Mouse (Mus musculus) hindbrain, embryonic 16.5 days (tissue): ENCODE measurements around the gene Tbxa2r. TPM values are rescaled to one million over a fixed set of nuclear protein-coding genes. Genes with fewer than 3 reads are reported as not detected.

ENCODE experiments used
- ATAC-seq: fragments of 200-750 bp; cut with Nextera tagmentation; 2 replicates; pipeline ENCODE4 v1.8.0; 2017; ENCODE audit warnings: moderate TSS enrichment, moderate library complexity
- H3K27ac ChIP-seq: fragments of 300-500 bp; sonication (generic); 2 replicates; pipeline ENCODE4 v1.5.1; 2014; ENCODE audit warnings: low read depth, mild to moderate bottlenecking, control low read depth, low read length, moderate library complexity
- H3K27me3 ChIP-seq: fragments of 300-500 bp; sonication (generic); replicated peaks from 2 replicates; pipeline ENCODE4 v1.6.1; 2014; ENCODE audit warnings: low read length; ENCODE audit not compliant: control insufficient read depth, insufficient read depth
- H3K36me3 ChIP-seq: fragments of 300-500 bp; sonication (generic); 2 replicates; pipeline ENCODE4 v1.6.1; 2014; ENCODE audit warnings: mild to moderate bottlenecking, low read length, moderate library complexity, mixed read lengths; ENCODE audit not compliant: control insufficient read depth, insufficient read depth
- H3K4me1 ChIP-seq: fragments of 300-500 bp; sonication (generic); 2 replicates; pipeline ENCODE4 v1.6.1; 2014; ENCODE audit warnings: low read depth, low read length; ENCODE audit not compliant: control insufficient read depth, insufficient read depth
- H3K4me2 ChIP-seq: fragments of 300-500 bp; sonication (generic); 2 replicates; pipeline ENCODE4 v1.6.1; 2014; ENCODE audit warnings: mild to moderate bottlenecking, low read length, control low read depth, moderate library complexity
- H3K4me3 ChIP-seq: fragments of 300-500 bp; sonication (generic); 2 replicates; pipeline ENCODE4 v1.5.1; 2014; ENCODE audit warnings: mild to moderate bottlenecking, low read length, control low read depth, moderate library complexity
- H3K9ac ChIP-seq: fragments of 300-500 bp; sonication (generic); 2 replicates; pipeline ENCODE4 v1.6.1; 2014; ENCODE audit warnings: low read depth, mild to moderate bottlenecking, control low read depth, low read length, moderate library complexity
- H3K9me3 ChIP-seq: fragments of 300-500 bp; sonication (generic); 2 replicates; pipeline ENCODE4 v1.6.1; 2014; ENCODE audit warnings: mild to moderate bottlenecking, low read length, moderate library complexity; ENCODE audit not compliant: control insufficient read depth
- WGBS: fragments of 180-500 bp; shearing (Covaris S2); extraction: QIAGEN DNeasy Blood & Tissue Kit; methylation state at CpG from one replicate; pipeline ENCODE4 v1.1.7; 2014; 5-methylcytosine and 5-hydroxymethylcytosine counted together
- polyA plus RNA-seq: library from polyadenylated mRNA; unstranded; fragments of >200 nt; fragmentation: Nextera tagmentation; extraction: Ambion mirVana; gene quantifications from 2 replicates; pipeline ENCODE4 v1.2.1, GENCODE M21; 2015

Gene Tbxa2r
- polyA plus RNA-seq, 1 experiment from 2014 or later = 5.4 TPM

DNA sequence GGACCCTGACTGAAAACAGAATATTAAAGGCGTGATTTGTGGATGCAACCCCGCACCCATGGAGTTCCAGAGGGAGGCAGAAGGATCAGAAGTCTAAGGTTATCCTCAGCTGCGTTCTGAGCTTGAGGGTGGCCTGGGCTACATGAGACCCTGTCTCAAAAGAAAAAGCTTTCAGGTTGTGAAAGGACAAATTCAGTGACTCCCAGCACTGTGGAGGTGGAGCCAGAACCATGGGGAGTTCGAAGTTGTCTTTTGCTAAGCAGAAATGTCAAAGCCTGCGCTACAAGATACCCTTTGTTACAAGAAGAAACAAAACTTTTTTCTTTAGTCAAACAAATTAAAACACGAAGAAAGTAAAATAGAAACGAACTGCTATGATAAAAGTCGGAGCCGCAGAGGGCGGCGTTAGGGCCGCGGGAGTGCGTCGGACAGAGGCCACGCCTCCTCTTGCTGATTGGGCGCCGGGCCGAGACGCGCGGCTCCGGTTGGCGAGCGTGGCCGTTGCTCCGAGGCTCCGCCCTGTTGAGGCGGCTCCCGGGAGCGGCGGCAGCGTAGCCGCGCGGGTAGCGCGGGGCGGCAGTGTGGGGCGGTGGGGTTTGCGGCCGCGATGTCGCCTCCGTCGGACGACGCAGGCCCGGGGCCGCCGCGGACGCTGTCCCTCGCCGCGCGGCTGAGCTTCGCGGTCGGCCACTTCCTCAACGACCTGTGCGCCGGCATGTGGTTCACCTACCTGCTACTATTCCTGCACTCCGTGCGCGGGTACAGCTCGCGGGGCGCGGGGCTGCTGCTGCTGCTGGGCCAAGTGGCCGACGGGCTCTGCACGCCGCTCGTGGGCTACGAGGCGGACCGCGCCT is 28.7 kb downstream of the Tbxa2r start, which contains the start of gene Mfsd12:
TSS of gene Mfsd12 (plus strand) at position 501 of the 854 bp plus-strand sequence.
- no peaks in the 10 kb centered on the region for H3K9me3 ChIP-seq
- H3K4me2 ChIP-seq = peak within 1 kb of the TSS; percentile 94
- H3K9ac ChIP-seq = peak within 1 kb of the TSS; percentile 82
- peaks cover 3% of the 10 kb centered on the region; the same call in 1 of the 2 replicates for H3K36me3 ChIP-seq
- H3K4me3 ChIP-seq = peak within 1 kb of the TSS; percentile 87
- WGBS = 2% methylated on average over 79 of the region's 79 CpGs
- H3K27ac ChIP-seq = 0 out of 2 replicates have a peak within 1 kb of the TSS, but pooled peaks have one; percentile 34
- 0 out of 2 replicates have a peak, but pooled peaks cover 2% of the 10 kb centered on the region for H3K27me3 ChIP-seq
- peak; percentile 96 for ATAC-seq
- H3K4me1 ChIP-seq = peaks cover 17% of the 10 kb centered on the region

DNA sequence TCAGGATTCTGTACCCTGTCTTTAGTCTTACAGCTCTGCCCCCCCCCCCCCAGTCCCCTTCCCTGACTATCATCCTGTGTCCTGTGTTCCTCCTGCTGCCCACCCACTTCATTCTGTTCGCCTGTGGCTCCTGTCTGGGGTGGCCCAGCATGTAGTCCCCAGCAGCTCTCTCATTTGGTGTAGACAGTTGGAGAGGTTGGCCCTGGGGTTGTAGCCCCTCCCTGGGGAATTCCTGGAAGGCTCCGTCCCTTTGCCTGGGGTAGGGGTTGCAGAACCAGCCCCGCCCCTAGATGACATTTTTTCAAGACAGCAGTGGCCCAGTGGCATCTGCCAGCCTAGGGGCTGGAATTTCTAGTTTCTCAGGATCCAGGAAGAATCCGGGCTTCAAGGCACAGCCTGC is 29.7 kb downstream of the Tbxa2r start:
- WGBS = 31% methylated on average over 4 of the region's 4 CpGs
- H3K4me3 ChIP-seq = peak overlapping the region; percentile 87
- H3K4me1 ChIP-seq = peaks cover 17% of the 10 kb centered on the region
- peak overlapping the region; percentile 82 for H3K9ac ChIP-seq
- H3K27ac ChIP-seq = no peak overlapping the region
- peak overlapping the region; percentile 94 for H3K4me2 ChIP-seq
- no peak for ATAC-seq
- no peaks in the 10 kb centered on the region for H3K9me3 ChIP-seq
- peaks cover 3% of the 10 kb centered on the region; the same call in 1 of the 2 replicates for H3K36me3 ChIP-seq
- H3K27me3 ChIP-seq = 0 out of 2 replicates have a peak, but pooled peaks cover 5% of the 10 kb centered on the region

DNA sequence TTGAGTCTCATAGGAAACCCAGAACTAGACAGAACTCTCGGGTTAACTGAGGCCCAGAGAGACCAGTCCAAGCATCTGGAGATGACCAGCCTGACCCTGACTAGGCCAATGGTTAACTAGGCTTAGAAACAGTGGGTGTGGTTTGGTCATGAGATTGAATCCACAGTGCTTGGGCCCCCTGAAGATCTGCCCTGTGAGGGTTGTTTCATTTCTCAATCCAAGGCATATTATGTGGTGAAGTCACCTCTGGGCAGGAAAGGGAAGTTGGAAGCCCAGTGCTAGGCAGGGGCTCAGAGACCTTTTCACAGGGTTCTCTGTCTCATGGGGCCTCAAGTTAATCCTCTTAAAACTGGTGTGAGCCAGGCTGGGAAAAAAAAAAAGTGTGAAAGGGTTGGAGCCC is 30.3 kb downstream of the Tbxa2r start:
- no peak overlapping the region for H3K27ac ChIP-seq
- H3K9ac ChIP-seq = peak overlapping the region; percentile 82
- peaks cover 10% of the 10 kb centered on the region for H3K27me3 ChIP-seq
- H3K36me3 ChIP-seq = peaks cover 3% of the 10 kb centered on the region; the same call in 1 of the 2 replicates
- peaks cover 20% of the 10 kb centered on the region for H3K4me1 ChIP-seq
- no peak for ATAC-seq
- H3K4me2 ChIP-seq = peak overlapping the region; percentile 94
- H3K9me3 ChIP-seq = no peaks in the 10 kb centered on the region
- 86% methylated on average over 1 of the region's 1 CpGs for WGBS
- peak overlapping the region; percentile 87; the same call in 1 of the 2 replicates for H3K4me3 ChIP-seq

DNA sequence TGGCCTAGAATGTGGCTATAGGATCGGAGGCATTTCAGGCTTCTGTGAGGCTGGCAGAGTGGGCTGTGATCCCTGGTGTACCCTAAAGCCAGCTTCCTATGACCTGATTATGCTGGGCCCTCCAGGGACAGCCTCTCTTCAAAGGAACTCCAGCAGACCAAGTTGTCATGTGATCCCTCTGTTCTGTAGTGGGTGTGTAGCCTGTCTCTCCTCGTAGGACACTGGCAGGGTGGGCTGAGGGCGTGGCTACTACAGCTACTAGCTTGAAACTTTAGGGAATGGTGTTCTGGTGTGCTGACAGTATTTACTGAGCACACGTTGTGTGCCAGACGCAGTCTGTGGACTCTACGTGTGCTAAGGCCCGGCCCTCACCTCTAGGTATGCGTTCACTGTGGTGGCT is 32.2 kb downstream of the Tbxa2r start:
- H3K36me3 ChIP-seq = peaks cover 3% of the 10 kb centered on the region; the same call in 1 of the 2 replicates
- H3K27ac ChIP-seq = no peak overlapping the region
- H3K27me3 ChIP-seq = peaks cover 10% of the 10 kb centered on the region
- no peak overlapping the region for H3K9ac ChIP-seq
- ATAC-seq = no peak
- no peak overlapping the region for H3K4me2 ChIP-seq
- H3K9me3 ChIP-seq = no peaks in the 10 kb centered on the region
- WGBS = 75% methylated on average over 8 of the region's 8 CpGs
- no peak overlapping the region for H3K4me3 ChIP-seq
- H3K4me1 ChIP-seq = peaks cover 26% of the 10 kb centered on the region

DNA sequence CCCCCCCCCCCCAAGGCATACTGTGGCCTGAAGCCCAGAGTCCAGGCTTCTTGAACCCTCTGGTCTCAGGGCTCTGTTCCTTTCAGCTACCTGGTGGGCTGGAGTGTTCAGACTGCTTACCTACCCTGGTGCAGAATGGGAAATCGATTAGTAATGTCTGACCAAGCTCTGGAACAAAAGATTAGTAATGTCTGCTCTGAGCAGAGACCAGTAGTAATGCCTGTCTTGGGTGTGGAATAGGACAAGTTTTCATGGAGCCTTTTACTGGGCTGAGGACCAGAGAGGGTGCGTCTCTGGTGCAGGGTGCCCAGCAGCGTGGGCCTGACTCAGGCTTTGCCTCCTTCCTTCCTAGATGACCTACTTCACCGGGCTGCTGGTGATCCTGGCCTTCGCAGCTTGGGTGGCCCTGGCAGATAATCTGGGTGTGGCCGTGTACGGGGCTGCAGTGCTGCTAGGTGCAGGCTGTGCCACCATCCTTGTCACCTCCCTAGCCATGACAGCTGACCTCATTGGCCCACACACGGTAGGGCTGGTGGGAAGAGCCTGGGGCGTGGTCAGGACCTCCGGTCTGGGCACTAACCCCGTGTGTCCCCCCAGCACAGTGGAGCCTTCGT is 33.9 kb downstream of the Tbxa2r start:
- 83% methylated on average over 12 of the region's 12 CpGs for WGBS
- Histone ChIP-seq H3K4me1 (peaks cover 22% of the 10 kb centered on the region), H3K4me2 (no peak overlapping the region), H3K9me3 (no peaks in the 10 kb centered on the region), H3K27me3 (peaks cover 10% of the 10 kb centered on the region), H3K9ac (no peak overlapping the region), H3K4me3 (no peak overlapping the region), H3K36me3 (peaks cover 13% of the 10 kb centered on the region), H3K27ac (no peak overlapping the region)
- no peak for ATAC-seq

DNA sequence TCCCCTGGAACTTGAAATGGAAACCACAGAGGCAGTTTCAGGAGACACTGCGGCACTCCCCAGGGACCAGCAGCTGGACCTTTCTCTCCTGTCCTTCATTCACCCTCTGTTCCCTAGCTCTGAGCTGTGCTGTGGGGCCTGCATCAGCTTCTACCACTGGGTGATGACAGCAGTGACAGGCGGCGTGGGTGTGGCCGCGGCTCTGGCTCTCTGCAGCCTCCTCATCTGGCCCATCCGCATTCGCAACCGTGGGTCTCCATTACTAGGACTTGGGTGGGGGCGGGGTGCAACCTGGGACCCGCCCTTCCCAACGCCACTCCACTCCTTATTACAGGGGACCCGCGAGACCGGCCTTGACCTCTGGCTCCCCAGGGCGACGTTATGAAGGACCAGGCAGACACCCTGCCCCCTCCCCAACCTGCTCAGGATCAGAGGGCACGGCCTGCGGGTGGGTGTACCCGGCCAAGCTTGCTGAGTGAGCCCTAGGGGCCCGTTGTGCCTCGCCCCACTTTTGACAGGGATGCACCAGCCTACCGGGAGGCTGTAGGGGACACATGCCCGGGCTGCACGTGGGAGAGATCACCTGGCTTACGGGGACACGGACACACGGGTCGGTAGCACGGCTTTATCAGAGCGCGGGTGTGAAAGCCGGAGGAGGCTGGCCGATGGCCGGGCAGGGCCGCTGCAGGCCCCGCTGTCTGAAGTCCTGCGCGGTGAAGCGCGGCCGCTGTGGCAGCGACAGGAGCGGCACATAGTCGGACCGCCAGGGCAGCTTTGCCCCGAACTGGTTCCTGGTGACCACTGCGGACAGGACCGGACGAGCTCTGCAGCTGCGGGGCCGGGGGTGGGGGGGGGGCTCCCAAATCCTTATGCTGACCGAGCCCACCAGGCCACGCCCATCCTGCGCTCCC is 35.2 kb downstream of the Tbxa2r start:
- Histone ChIP-seq H3K9me3 (no peaks in the 10 kb centered on the region), H3K9ac (peak overlapping the region; percentile 48), H3K4me1 (peaks cover 12% of the 10 kb centered on the region), H3K27me3 (peaks cover 10% of the 10 kb centered on the region), H3K4me3 (peak overlapping the region; percentile 23), H3K4me2 (peak overlapping the region; percentile 50), H3K27ac (no peak overlapping the region), H3K36me3 (peaks cover 22% of the 10 kb centered on the region)
- no peak for ATAC-seq
- WGBS = 18% methylated on average over 49 of the region's 54 CpGs

DNA sequence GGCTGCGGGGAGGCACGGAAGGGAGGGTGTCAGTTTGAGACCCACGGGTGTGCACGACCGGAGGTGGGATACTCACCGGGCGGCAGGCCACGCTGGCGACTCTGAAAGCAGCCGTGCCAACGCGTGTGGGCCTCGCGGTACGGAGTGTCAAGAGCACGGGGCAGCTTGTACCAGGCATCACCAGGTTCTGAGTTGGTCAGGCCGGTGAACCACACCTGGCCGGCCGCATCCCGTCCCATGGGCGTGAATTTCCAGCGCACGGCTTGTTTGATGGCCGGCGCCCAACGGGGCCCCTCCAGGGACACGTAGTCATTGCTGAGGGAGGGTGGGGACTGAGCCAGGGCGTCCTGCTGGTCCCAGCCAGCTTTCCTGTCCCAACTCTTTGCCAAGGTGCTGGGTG is 36.1 kb downstream of the Tbxa2r start:
- Histone ChIP-seq H3K9ac (0 out of 2 replicates have a peak overlapping the region, but pooled peaks have one; percentile 4), H3K4me3 (no peak overlapping the region)

DNA sequence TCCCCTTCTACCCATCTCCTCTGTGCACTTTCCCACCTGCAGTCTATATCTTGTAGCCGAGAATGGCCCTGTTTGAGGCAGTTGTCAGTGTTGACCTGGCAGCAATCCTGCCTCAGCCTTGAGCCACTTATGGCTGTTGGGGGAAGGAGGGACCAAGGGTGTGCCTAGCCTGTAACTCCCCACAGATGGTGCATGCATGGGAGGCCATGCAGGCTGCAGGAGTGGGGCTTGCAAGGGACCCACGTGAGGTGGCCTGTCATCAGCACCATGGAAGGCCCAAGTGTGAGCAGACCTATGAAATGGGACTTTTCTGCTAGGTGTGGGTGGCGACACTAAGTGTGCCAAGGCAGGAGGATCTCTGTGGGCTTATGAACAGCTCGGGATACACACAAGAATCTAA is 36.5 kb downstream of the Tbxa2r start:
- no peak for ATAC-seq
- Histone ChIP-seq H3K4me1 (peaks cover 10% of the 10 kb centered on the region), H3K27me3 (peaks cover 10% of the 10 kb centered on the region), H3K9ac (no peak overlapping the region), H3K9me3 (no peaks in the 10 kb centered on the region), H3K4me2 (no peak overlapping the region), H3K4me3 (no peak overlapping the region), H3K27ac (no peak overlapping the region), H3K36me3 (peaks cover 33% of the 10 kb centered on the region)
- WGBS = 38% methylated on average over 4 of the region's 4 CpGs

More for the DNA sequence above, 36.1 kb downstream of the Tbxa2r start:
- H3K4me2 ChIP-seq = peak overlapping the region; percentile 50
- WGBS = 14% methylated on average over 28 of the region's 28 CpGs
- H3K4me1 ChIP-seq = peaks cover 10% of the 10 kb centered on the region
- no peaks in the 10 kb centered on the region for H3K9me3 ChIP-seq
- peaks cover 10% of the 10 kb centered on the region for H3K27me3 ChIP-seq
- no peak overlapping the region for H3K27ac ChIP-seq
- H3K36me3 ChIP-seq = peaks cover 32% of the 10 kb centered on the region
- no peak for ATAC-seq
